Mouse (Mus musculus): ENCODE data around the gene Atp6v0b.

Gene Atp6v0b

DNA sequence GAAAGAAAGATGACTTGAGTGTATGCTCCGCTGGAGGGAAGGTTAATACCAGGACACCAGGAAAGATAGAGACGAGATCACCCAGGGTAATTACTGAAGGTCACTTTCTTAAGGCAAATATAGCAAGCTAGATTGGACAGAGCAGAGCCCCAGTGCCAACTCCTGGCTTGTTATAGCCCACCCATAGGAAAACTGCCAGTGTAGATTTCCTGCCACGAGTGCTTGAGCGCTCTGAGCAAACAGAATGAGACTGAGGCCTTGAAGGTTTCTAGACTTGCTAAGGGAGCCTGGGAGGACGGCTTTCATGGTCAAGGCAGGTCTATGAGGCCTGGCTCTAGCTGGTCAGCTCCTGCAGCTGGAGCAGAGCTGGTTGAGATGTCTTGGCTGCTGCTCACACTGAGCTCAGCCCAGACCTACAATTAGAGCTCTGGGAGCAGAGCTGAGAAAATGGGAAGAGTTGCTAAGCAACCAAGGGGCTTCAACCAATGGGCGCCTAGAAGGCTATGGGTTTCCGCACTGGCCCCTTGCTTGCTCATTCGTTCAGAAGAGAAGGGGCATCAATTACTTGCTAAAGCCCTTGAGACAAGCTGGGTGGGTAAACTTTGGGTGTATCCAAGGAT lies 21.8 kb upstream of the Atp6v0b start:
- no peak for DNase-seq (ENCODE audit: low spot score)

DNA sequence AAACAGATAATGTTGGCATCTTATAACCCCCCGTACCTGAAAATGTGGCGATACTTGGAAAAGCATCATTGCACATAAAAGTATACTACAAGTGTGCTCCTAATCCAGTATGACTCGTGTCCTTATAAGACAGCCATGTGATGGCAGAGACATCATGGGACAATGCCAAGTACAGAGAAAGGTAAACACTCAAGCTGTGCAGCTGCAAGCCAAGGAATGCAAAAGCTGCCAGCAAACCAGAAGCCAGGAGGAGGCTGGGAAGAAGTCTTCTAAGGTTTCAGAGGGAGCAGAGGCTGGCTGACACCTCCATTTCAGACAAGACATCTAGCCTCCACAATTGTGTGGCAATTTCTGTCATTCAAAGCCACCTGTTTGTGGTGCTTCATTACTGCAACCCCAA lies 19.1 kb upstream of the Atp6v0b start:
- no peak for DNase-seq (ENCODE audit: low spot score)

DNA sequence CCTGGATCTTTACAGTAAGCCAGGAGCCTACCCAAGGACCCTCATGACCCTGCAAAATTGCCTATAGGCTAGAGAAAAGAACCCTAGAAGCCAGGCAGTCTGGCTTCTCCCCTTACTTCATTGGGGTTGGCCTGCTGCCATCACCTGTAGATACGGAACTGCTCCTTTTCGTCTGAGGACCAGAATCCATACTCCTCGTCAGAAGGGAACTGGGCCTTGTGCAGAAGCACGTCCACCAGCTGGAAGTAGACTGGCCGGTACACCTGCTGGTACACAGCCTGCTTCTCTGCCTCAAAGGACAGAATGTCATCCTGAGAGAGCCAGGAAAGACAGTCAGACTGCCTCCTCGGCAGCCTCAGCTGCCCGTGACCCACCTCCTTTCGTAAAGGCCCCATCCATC lies 17.6 kb upstream of the Atp6v0b start:
- no peak for DNase-seq (ENCODE audit: low spot score)

DNA sequence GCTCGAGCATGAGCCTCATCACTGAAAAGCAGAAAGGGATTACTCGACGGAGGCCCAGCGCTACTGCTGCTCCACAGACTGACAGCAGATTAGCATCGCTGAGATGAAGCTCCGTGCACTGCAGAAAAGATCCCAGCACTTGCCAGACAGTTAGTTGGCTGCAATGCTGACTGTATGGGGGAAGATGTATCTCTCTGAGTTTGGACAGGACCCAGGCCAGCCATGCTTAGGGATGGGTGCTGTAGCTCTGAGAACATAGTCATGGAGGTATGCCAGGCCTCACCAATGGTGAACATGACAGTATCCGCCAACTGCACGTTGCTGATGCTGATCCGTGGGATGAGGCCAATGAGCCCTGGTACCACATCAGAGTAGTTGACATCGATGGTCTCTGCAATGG lies 17.0 kb upstream of the Atp6v0b start:
- DNase-seq (ENCODE audit: low spot score): no peak

DNA sequence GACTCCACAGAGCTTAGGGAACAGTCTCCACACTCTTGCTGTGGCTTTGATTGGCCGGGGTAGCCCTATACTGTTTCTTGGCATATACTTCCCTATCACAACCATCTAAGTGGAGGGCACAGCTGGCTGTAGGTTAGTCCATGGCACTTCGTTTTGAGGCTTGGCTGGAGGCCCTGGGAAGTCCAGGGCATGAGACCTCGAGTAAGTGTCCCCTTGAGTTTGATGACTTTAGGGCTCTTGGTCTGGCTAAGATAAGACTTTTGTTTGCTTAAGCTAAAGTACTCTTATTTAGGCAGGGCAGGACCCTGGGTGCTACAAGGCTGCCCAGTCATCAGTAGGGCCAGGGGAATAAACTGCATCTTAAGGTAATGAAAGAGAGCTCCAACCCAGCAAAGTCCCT lies 11.0 kb upstream of the Atp6v0b start:
- DNase-seq (ENCODE audit: low spot score): no peak

DNA sequence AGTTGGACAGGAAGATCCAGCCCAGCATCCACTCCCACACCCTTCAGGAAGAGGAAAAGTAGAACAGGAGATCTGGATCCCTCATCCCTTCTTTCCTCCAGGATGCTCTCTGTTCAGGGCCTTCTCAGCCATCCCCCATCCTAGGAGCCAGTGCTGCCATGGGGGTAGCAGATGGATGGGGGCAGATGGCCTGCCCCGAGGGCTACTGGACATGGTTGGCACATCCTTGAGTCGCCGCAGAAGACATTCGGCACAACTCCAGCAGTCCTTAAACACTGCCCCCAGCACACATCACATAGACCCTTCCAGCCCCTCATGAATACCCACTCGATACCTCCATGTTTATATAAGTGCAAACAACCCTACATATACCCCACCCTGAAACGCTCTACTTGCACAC lies 8.9 kb upstream of the Atp6v0b start:
- DNase-seq (ENCODE audit: low spot score): no peak

DNA sequence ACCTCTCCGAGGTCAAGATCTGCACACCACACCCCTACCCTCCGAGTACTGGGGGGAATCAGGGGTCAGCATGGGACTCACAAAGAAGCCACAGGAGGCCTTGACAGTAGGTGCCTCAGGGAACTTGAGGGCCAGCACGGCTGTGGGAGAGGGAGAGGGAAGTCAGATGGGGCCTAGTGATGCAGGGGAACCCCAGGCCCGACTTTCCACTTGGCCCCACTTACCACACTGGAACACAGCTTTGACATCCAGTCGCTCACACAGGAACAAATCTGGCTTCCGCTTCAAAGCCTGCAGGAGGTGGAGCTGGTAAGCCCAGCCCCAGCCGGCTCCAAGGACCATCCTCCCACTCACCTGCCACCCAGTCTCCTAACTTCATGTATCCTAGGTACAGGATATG lies 8.2 kb upstream of the Atp6v0b start:
- no peak for DNase-seq (ENCODE audit: low spot score)

DNA sequence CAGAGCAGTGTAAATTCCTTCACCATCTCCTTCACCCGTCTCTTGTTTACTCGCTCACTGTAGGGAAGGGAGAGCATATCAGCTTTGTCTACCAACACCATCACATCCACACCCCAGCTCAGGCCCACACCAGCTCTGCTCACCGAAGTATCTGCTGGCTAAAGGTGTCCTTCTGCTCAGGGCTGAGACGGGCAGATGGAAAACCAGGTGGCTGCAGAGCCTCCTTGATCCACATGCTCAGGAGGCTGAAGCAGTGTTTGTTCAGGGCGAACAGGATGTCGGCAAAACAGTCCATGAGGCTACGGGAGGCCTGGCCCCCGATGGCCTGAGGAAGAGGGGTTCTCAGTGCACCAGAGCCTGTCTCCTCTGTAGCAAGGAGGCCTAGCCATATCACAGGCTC lies 7.5 kb upstream of the Atp6v0b start:
- DNase-seq (ENCODE audit: low spot score): no peak

DNA sequence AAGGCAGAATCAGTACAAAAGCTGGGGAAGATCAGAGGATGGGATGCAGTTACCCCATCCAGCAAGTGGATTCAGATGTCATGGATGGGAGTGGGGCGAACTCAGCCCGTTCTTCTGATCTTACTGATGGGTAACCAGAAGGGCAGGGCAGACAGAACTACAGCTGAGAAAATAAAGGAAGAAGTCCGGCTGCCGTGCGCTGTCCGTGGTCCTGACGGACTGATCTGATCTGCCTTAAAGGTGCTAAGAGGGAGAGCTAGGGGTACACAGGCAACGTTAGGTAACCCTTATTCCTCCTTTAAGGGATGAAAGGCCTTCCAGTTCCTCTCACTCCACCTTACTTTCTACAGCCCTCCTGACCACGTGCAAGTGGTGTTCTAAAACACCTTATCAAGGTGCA lies 6.2 kb upstream of the Atp6v0b start:
- no peak for DNase-seq (ENCODE audit: low spot score)

DNA sequence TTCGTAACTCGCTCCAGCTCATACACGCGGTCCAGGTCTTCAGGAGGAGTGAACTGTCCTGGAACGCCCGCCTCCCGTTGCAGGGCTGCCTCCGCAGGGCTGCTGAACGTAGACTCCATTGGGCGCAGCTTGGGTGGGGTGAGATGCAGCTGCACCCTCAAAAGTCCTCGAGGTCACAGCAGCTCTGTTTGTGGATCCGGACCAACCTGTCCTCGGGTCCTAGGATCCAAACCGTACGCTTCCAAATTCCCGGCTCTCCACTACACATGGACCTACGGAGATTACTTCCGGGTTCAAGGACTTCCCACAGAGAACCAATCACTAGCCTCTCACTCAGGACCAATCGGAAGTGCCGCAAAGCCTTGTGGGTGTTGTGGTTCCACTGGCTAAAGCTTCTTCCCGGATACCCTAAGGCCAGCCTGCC lies 4.6 kb upstream of the Atp6v0b start, which contains the start of gene Dph2:
TSS of gene Dph2 (minus strand) at position 295 of the 424 bp plus-strand sequence.
- no peak for DNase-seq (ENCODE audit: low spot score)

DNA sequence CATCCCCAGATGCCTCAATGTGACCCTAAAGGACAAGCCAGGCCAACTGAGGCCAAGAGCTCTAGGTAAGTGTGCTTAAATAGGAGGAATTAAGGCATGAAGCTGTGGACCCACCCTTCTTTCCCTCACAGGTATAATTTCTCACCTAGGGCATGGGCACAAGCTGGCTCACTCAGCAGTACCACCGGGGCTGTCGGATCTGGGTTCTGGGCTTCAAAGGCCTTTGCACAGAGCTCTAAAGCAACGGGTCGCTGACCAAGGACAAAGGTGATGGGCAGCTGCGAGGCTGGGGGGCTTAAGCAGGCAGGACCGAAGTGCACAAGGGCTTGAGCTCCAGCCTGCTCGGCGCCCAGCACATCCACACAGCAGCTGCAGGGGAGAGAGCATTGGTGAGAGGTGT lies 3.6 kb upstream of the Atp6v0b start:
- DNase-seq (ENCODE audit: low spot score): no peak

DNA sequence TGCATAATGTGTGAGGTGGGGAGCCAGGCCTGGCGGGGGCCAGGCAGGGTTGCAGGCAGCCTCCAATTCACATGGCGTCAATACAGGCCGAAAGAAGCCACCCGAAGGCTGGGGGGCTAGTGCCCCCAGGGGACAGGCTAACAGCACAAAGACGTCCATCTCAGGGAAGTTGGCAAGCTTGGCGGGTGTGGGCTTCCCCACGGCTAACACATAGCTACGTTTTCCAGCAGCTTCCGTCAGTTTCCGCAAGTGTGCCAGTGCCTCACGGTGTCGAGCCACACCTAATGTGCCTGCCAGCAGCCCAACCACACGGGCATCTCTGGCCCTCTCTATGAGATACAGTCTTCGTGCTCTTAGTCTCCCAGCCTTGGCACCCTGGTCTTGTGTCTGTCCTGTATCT lies 2.9 kb upstream of the Atp6v0b start:
- DNase-seq (ENCODE audit: low spot score): no peak

DNA sequence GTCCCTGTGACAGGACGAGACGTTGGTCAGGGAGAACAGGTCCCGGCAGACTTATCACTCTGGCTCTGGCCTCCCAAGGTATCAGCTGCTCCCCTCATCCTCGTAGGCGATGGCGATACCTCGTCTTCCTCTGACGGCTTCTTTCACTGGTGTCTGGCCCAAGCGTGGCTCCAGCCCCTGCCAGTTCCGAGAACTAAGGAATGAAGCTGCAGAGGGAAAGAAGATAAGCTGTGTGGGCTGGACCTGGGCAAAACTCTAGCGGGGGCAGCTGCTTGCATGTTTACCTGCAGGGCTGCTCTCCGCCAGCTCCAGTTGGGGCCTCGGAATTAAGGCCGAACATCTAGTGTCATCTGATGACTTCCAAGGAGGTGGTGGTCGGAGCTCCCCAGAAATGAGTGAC lies 2.3 kb upstream of the Atp6v0b start:
- DNase-seq (ENCODE audit: low spot score): no peak

DNA sequence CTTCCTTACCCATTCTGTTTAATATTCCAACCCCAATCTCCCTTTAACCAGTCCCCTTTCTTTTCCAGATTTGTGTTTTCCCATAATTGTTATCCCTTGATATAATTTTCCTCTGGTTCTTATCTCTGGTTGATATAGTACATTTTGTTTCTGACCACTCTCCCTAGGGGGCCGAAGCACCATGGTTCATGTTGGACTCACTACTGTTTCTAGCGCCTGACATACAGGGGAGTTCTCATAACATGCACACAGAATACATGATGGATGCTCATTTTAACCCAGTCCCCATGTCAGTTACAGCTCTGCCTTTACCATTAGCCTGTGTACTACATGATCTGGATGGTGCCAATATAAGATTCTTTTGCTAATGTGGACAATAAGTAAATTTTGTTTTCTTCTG lies 787 bp upstream of the Atp6v0b start:
- DNase-seq (ENCODE audit: low spot score): no peak

DNA sequence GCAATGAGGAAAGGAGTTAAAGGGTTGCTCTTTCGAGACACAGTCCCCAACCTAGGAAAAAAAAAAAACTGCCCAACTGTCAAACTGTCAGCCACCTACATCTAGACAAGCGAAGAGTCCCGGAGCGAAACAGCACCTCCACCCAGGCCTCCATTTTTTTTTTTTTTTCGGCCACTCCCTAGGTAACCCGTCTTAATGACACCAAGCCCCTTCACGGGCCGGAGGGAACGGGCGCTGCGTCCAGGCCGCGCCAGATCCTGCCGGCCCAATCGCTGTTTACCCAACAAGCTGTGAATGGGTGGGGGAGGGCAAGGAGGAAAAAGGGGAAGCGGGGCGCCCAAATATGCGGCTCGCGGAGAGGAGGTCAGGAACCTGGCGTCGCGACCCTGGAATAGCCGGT lies 489 bp downstream of the Atp6v0b start:
- no peak for DNase-seq (ENCODE audit: low spot score)

DNA sequence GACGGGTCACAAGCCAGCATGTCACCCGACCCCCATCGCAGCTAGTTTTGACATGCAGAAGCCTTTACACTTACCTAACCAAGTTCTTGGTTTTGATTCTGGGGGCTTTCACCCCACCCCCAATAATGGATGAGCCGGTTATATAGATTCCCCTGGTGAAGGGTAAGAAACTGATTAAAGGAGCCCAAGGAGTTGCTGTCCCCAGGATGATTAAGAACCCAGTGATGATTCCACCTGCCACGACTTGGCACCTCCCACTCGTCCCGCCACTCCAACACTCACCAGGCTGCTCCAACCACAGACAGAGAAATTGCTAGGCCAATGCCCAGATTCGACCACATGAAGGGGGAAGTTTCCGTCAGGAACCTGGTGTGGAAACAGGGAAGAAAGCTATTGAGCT lies 1.1 kb downstream of the Atp6v0b start:
- no peak for DNase-seq (ENCODE audit: low spot score)

DNA sequence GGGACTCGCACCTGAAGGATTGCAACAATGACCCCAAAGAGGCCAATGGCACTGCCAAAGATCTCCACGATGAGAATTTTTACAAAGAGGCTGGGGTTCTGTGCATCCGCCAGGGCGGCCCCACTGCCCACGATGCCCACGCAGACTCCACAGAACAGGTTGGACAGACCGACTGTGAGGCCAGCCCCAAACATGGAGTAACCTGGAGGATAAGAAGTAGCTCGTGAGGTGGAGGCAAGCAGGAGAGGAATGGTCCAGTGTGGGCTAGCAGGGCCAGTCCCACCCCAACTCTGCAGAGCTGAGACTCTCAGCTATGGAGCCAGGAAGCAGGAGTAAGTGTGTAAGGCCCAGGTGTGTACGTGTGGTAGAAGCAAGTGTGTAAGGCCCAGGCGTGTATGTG lies 2.0 kb downstream of the Atp6v0b start:
- DNase-seq (ENCODE audit: low spot score): no peak

DNA sequence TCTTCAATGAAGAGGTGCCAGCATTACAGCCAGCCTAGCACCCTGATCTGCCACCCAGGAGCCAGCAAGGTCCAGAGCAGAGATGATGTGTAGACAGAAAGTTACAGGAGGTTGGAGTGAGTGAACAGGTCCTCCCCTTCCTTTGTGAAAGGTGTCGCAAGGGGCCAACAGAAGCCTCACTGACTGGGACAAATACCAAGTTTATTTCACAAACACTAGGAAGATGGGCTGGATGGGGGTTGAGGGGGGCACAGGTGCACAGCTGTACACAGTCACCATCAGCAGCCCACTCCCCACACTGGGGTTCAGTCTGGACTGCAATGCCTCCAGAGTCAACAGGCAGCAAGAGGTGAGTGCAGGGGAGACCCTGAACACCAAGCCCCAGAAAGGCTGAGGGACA lies 3.0 kb downstream of the Atp6v0b start:
- no peak for DNase-seq (ENCODE audit: low spot score)

DNA sequence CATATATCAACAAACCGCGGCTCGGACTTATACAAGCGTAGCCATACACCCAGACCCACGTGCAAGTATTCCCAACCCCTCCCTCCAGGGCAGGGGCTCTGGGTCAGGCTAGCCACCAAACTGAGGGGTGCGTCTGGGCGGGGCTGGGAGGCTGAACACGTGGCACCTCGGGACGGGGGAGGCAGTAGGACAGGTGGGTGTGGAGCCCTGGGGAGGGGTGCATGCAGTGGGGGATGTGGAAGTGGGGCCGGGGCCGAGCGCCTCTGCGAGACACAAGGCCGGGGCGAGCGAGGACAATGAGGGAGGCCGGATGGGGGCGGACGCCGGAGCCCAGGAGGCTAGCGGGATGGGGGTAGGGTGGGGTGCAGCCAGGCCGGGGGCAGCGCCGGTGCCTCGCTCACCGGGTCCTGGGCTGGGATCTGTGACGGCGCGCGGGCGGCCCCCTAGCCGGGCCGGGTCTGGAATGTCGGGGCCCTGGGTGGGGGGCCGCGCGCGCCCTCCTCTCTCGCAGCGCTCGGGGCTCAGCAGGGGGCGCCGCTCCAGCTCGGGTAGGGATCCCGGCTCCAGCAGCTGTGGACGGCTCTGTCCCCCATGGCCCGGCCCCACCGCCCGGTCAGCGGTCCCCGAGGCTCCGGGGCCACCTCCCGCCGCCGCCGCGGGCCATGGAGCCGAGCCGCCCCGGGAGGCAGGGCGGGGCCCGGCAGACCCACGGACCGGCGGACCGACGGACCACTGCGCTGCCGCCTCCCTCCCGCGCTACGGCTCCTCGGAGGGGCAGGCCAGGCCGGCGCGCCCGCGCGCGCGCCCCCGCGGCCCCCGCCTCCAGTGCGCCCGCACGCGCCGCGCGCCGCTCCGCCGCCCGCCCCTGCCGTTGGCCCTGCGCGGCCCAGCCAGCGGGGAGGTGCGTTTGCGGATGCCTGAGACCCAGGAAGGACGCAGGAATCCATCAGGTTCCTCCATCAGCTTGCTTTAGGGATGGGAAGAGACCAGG lies 4.1 kb downstream of the Atp6v0b start, which contains the start of gene B4galt2:
TSS of gene B4galt2 (minus strand) at position 787 of the 991 bp plus-strand sequence.
- no peak for DNase-seq (ENCODE audit: low spot score)

DNA sequence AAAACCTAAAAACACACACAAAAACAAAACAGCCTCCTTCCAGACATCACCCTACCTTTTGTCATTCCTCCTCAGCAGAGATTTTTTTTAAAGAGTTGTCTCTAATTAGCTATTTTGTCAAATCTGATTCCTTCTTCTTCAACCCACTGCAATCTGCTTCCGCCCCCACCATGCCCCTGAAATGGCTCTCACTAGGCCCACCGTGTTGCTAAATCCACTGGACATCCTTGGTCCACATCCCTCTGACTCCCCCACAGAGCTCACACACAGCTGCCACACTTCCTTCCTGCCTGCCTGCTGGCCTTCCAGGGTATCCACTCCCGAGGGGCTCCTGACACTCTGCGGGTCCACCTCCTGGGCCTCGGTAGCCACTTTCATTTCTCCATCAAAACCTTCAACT lies 8.4 kb downstream of the Atp6v0b start:
- no peak for DNase-seq (ENCODE audit: low spot score)

DNA sequence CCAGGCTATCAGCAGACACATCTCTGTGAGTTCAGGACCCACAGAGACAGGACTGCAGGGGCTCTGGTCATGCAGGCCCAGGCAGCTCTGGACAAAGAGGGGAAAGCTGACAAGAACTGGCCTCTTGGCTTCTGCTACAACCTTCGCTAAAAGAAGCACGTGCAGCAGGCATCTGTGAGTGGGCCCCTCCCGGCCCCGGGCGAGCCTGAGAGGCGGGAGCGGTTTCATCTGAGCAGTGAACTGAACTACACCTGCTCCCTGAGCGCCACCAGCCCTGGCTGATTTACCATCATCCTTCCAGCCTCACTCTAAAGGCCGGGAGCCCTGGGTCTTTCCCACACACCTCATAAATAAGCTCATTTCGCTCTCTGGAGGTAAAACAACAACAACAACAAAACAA lies 8.8 kb downstream of the Atp6v0b start:
- no peak for DNase-seq (ENCODE audit: low spot score)

DNA sequence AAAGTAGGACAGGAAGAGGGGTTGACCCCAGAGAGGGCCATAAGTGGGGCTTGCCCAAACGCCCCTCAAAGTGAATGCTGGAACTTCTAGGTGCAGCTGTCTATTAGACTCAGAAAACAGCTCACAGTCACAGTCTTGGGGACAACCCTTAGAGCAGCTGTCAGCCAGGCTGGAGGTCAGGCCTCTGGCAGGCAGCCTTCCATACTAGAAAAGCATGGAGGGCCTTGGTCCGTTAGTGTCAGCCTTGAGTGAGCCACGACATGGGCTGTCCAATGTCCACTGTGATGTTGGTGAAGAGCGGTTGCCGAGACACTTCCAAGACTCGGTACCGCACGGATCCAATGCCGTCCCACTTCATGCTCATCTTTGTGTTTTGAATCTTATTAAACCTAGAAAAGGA lies 13.5 kb downstream of the Atp6v0b start:
- no peak for DNase-seq (ENCODE audit: low spot score)

DNA sequence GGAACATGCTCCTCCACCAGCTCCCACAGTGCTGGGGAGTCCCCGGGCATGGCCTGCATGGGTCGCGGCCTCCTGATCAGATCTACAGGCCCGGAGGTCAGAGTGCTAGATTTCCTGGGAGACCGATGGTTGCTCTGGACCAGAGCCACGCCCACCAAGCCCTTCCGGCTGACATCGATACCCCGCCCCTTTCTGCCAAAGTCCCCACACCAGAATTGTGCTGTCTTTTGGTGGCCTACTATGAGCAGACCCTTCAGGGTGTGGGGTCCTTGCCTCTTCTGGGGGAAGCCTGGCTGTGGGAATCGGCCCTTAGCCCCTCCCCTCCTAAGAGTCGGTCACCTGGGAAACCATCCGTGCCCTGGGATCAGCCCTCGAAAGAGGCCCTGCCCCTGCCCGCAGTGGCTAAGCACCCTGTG lies 14.7 kb downstream of the Atp6v0b start, which contains the start of gene Ccdc24:
TSS of gene Ccdc24 (minus strand) at position 87 of the 416 bp plus-strand sequence.
- DNase-seq (ENCODE audit: low spot score): no peak

Data from ovary, postnatal 10 days (tissue).